Mouse (Mus musculus): ENCODE results near the gene Zfp867. TPM values are rescaled to one million over a fixed set of nuclear protein-coding genes. Genes with fewer than 3 reads are reported as not detected.

Zfp867 gene
- polyA plus RNA-seq, 1 experiment from 2014 or later: 8.2 TPM

GRCm38 (mm10) chr11:59456346-59456745, 15.9 kb downstream of the Zfp867 start:
- Histone ChIP-seq H3K4me3 (no peak overlapping the region), H3K4me1 (peaks cover 4% of the 10 kb centered on the region), H3K36me3 (peaks cover 57% of the 10 kb centered on the region), H3K4me2 (no peak overlapping the region), H3K27ac (no peak overlapping the region), H3K9ac (no peak overlapping the region), H3K9me3 (no peaks in the 10 kb centered on the region), H3K27me3 (no peaks in the 10 kb centered on the region)
- no peak for ATAC-seq (ENCODE audit: borderline replicate concordance, extremely low read depth, low FRiP score, low TSS enrichment)
- WGBS: 72% methylated on average over 2 of the region's 2 CpGs

GRCm38 (mm10) chr11:59451086-59451485, 21.2 kb downstream of the Zfp867 start, which contains the start of gene Snap47:
Snap47 (minus strand) TSS chr11:59451186.
- Histone ChIP-seq H3K9ac (peak within 1 kb of the TSS; percentile 92), H3K27ac (peak within 1 kb of the TSS; percentile 87), H3K27me3 (no peaks in the 10 kb centered on the region), H3K36me3 (peaks cover 34% of the 10 kb centered on the region), H3K9me3 (no peaks in the 10 kb centered on the region), H3K4me2 (peak within 1 kb of the TSS; percentile 88), H3K4me3 (peak within 1 kb of the TSS; percentile 88), H3K4me1 (peaks cover 18% of the 10 kb centered on the region)
- WGBS: 63% methylated on average over 4 of the region's 4 CpGs
- no peak for ATAC-seq (ENCODE audit: borderline replicate concordance, extremely low read depth, low FRiP score, low TSS enrichment)

GRCm38 (mm10) chr11:59450230-59450771, 22.0 kb downstream of the Zfp867 start:
- Histone ChIP-seq H3K4me1 (peaks cover 18% of the 10 kb centered on the region), H3K4me3 (peak overlapping the region; percentile 88), H3K36me3 (peaks cover 26% of the 10 kb centered on the region), H3K9me3 (no peaks in the 10 kb centered on the region), H3K27me3 (no peaks in the 10 kb centered on the region), H3K27ac (peak overlapping the region; percentile 87), H3K4me2 (peak overlapping the region; percentile 88), H3K9ac (peak overlapping the region; percentile 92)
- WGBS: under 1% methylated on average over 38 of the region's 38 CpGs
- peak; percentile 43 for ATAC-seq (ENCODE audit: borderline replicate concordance, extremely low read depth, low FRiP score, low TSS enrichment)

- H3K9ac ChIP-seq: peak within 1 kb of the TSS; percentile 92
- peaks cover 18% of the 10 kb centered on the region for H3K4me1 ChIP-seq
- peak within 1 kb of the TSS; percentile 87 for H3K27ac ChIP-seq
- no peaks in the 10 kb centered on the region for H3K9me3 ChIP-seq
- H3K4me3 ChIP-seq: peak within 1 kb of the TSS; percentile 88
- H3K27me3 ChIP-seq: no peaks in the 10 kb centered on the region
- WGBS: 0% methylated on average over 35 of the region's 40 CpGs
- H3K4me2 ChIP-seq: peak within 1 kb of the TSS; percentile 88
- ATAC-seq (ENCODE audit: borderline replicate concordance, extremely low read depth, low FRiP score, low TSS enrichment): peak; percentile 94
- H3K36me3 ChIP-seq: peaks cover 21% of the 10 kb centered on the region
These were observed 22.5 kb downstream of the Zfp867 start, which contains the start of gene Jmjd4 for GRCm38 (mm10) chr11:59449741-59450229. Jmjd4 (plus strand) TSS chr11:59450045.

- Histone ChIP-seq H3K9me3 (no peaks in the 10 kb centered on the region), H3K36me3 (peaks cover under 1% of the 10 kb centered on the region; the same call in 1 of the 2 replicates), H3K9ac (no peak overlapping the region), H3K27ac (no peak overlapping the region), H3K4me2 (no peak overlapping the region), H3K4me1 (no peaks in the 10 kb centered on the region), H3K27me3 (no peaks in the 10 kb centered on the region), H3K4me3 (no peak overlapping the region)
- no peak for ATAC-seq (ENCODE audit: borderline replicate concordance, extremely low read depth, low FRiP score, low TSS enrichment)
These were observed 29.2 kb downstream of the Zfp867 start for GRCm38 (mm10) chr11:59443102-59443501.

- no peak overlapping the region for H3K27ac ChIP-seq
- H3K4me3 ChIP-seq: no peak overlapping the region
- H3K4me2 ChIP-seq: no peak overlapping the region
- peaks cover 19% of the 10 kb centered on the region for H3K36me3 ChIP-seq
- H3K4me1 ChIP-seq: no peaks in the 10 kb centered on the region
- ATAC-seq (ENCODE audit: borderline replicate concordance, extremely low read depth, low FRiP score, low TSS enrichment): no peak
- H3K9me3 ChIP-seq: 0 out of 2 replicates have a peak, but pooled peaks cover 13% of the 10 kb centered on the region
- WGBS: 89% methylated on average over 12 of the region's 12 CpGs
- no peaks in the 10 kb centered on the region for H3K27me3 ChIP-seq
- no peak overlapping the region for H3K9ac ChIP-seq
These were observed 34.3 kb downstream of the Zfp867 start for GRCm38 (mm10) chr11:59437954-59438353.

GRCm38 (mm10) chr11:59432261-59432660, 40.0 kb downstream of the Zfp867 start:
- H3K9me3 ChIP-seq: 0 out of 2 replicates have a peak, but pooled peaks cover 13% of the 10 kb centered on the region
- H3K36me3 ChIP-seq: peaks cover 23% of the 10 kb centered on the region
- ATAC-seq (ENCODE audit: borderline replicate concordance, extremely low read depth, low FRiP score, low TSS enrichment): peak; percentile 27; the same call in 1 of the 2 replicates
- H3K4me3 ChIP-seq: no peak overlapping the region
- H3K9ac ChIP-seq: no peak overlapping the region
- no peaks in the 10 kb centered on the region for H3K27me3 ChIP-seq
- 22% methylated on average over 3 of the region's 3 CpGs for WGBS
- H3K4me2 ChIP-seq: no peak overlapping the region
- peak overlapping the region; percentile 59 for H3K27ac ChIP-seq
- no peaks in the 10 kb centered on the region for H3K4me1 ChIP-seq

GRCm38 (mm10) chr11:59429959-59430358, 42.3 kb downstream of the Zfp867 start:
- Histone ChIP-seq H3K36me3 (peaks cover 17% of the 10 kb centered on the region), H3K4me1 (no peaks in the 10 kb centered on the region; the same call in 1 of the 2 replicates), H3K27me3 (no peaks in the 10 kb centered on the region), H3K4me3 (no peak overlapping the region), H3K27ac (no peak overlapping the region), H3K4me2 (no peak overlapping the region), H3K9ac (no peak overlapping the region), H3K9me3 (no peaks in the 10 kb centered on the region)
- ATAC-seq (ENCODE audit: borderline replicate concordance, extremely low read depth, low FRiP score, low TSS enrichment): no peak
- WGBS: 72% methylated on average over 1 of the region's 1 CpGs

GRCm38 (mm10) chr11:59428057-59428660, 44.1 kb downstream of the Zfp867 start:
- WGBS: 80% methylated on average over 9 of the region's 9 CpGs

GRCm38 (mm10) chr11:59425671-59426101, 46.6 kb downstream of the Zfp867 start:
- no peak overlapping the region for H3K9ac ChIP-seq
- no peaks in the 10 kb centered on the region for H3K27me3 ChIP-seq
- no peaks in the 10 kb centered on the region; the same call in 1 of the 2 replicates for H3K4me1 ChIP-seq
- no peak overlapping the region for H3K4me3 ChIP-seq
- H3K36me3 ChIP-seq: peaks cover 37% of the 10 kb centered on the region
- H3K4me2 ChIP-seq: no peak overlapping the region
- no peak for ATAC-seq (ENCODE audit: borderline replicate concordance, extremely low read depth, low FRiP score, low TSS enrichment)
- H3K9me3 ChIP-seq: no peaks in the 10 kb centered on the region
- H3K27ac ChIP-seq: no peak overlapping the region
- 53% methylated on average over 7 of the region's 7 CpGs for WGBS

More at GRCm38 (mm10) chr11:59428057-59428660, 44.1 kb downstream of the Zfp867 start:
- no peaks in the 10 kb centered on the region for H3K27me3 ChIP-seq
- no peaks in the 10 kb centered on the region; the same call in 1 of the 2 replicates for H3K4me1 ChIP-seq
- peaks cover 26% of the 10 kb centered on the region for H3K36me3 ChIP-seq
- no peaks in the 10 kb centered on the region for H3K9me3 ChIP-seq
- no peak for ATAC-seq (ENCODE audit: borderline replicate concordance, extremely low read depth, low FRiP score, low TSS enrichment)
- no peak overlapping the region for H3K4me3 ChIP-seq
- no peak overlapping the region for H3K9ac ChIP-seq
- no peak overlapping the region for H3K27ac ChIP-seq
- H3K4me2 ChIP-seq: no peak overlapping the region

GRCm38 (mm10) chr11:59423010-59423588, 49.2 kb downstream of the Zfp867 start:
- no peak overlapping the region for H3K4me3 ChIP-seq
- H3K36me3 ChIP-seq: peaks cover 46% of the 10 kb centered on the region
- no peak for ATAC-seq (ENCODE audit: borderline replicate concordance, extremely low read depth, low FRiP score, low TSS enrichment)
- no peaks in the 10 kb centered on the region for H3K27me3 ChIP-seq
- H3K4me2 ChIP-seq: no peak overlapping the region
- WGBS: 65% methylated on average over 5 of the region's 5 CpGs
- H3K9ac ChIP-seq: no peak overlapping the region
- no peak overlapping the region for H3K27ac ChIP-seq
- H3K4me1 ChIP-seq: no peaks in the 10 kb centered on the region; the same call in 1 of the 2 replicates
- no peaks in the 10 kb centered on the region for H3K9me3 ChIP-seq

- Histone ChIP-seq H3K9me3 (no peaks in the 10 kb centered on the region), H3K4me3 (no peak overlapping the region), H3K4me2 (no peak overlapping the region), H3K4me1 (no peaks in the 10 kb centered on the region; the same call in 1 of the 2 replicates), H3K27ac (no peak overlapping the region), H3K36me3 (peaks cover 35% of the 10 kb centered on the region), H3K9ac (no peak overlapping the region), H3K27me3 (no peaks in the 10 kb centered on the region)
- 95% methylated on average over 2 of the region's 2 CpGs for WGBS
- no peak for ATAC-seq (ENCODE audit: borderline replicate concordance, extremely low read depth, low FRiP score, low TSS enrichment)
These were observed 50.3 kb downstream of the Zfp867 start for GRCm38 (mm10) chr11:59421967-59422366.

Measured in lung, embryonic 15.5 days (tissue).